Mouse (Mus musculus) urinary bladder, postnatal 36 days (tissue): ENCODE results near the gene Cerkl.
A peak's percentile ranks its signal among the peaks of the same experiment; 100 is the strongest.

Experiments
- DNase-seq, 2 experiments: peaks; one replicate each; pipeline ENCODE4 v3.0.0; 2022; ENCODE audit warnings: low spot score in 2 of 2, mixed read lengths in 1 of 2

Gene Cerkl

DNA sequence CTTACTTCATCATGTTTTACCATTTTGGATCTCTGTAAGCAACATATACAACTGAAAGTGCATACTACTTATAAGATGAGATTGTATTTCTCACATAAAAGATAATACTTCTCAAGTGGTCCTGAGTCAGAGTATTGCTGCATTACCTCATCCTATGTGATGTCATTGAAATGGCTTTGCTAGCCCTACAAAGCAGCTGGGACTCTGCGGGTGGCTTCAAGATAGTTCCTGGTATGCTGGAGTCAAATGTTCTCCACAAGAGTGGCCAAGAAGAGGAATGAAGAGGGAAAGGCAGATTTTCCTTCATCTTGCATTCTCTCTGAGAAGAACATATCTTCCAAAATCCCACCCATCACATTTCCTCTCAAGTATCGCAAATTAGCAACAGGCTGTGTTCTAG is 13.2 kb downstream of the Cerkl start:
- no peak for DNase-seq

DNA sequence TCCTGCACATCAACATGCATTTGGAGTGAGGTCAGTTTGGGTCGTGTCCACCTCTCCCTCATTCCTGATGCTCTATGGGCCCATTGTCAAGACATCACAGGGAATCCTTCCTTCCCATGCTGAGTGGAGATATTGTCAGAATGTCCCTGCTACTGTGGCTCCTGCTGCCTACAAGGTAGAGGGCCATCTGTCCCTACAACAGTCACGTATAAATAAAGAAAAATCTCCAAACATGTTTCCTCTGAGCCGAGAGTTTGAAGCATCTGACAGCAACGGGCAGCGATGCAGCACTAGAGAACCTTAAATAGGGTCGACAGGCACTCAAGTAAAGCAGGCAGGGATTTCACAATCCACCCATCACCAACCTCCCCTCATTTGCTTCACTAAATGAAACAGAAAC is 13.7 kb downstream of the Cerkl start:
- no peak for DNase-seq

DNA sequence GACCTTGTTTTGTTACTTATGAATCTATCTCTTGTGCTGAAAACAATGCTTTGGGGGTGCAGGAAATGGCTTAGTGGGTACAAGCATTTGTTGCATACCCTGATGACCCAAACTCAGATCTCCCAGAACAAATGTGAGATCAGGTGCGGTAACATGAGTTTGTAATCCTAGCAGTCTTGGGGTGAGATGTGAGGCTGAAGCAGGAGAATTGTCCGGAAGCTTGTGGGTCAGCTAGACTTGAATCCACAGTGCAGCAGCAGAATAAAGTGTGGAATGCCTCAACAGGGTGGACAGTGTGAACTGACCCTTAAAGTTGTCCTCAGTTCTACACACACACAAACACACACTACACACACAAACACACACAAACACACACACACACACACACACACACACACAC is 14.4 kb downstream of the Cerkl start:
- DNase-seq = no peak

DNA sequence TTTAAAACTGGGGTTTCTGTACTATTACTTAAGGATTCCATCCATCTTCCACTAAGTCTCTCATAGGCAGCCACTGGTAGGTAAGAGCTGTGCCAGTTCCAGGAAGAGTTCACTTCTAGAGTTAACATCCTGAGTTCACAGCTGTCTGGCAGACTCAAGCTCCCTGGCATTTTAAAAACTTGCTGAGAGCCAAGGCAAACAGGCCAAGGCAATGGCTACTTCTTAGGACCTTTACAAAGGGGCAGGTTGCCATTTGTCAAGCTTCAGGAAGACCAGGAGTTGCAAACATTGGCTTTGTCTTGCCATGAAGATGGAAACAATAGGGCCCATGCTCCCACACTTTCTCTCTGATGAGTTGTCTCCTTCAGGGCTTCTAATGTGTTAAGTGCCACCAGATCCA is 26.5 kb downstream of the Cerkl start:
- no peak for DNase-seq

DNA sequence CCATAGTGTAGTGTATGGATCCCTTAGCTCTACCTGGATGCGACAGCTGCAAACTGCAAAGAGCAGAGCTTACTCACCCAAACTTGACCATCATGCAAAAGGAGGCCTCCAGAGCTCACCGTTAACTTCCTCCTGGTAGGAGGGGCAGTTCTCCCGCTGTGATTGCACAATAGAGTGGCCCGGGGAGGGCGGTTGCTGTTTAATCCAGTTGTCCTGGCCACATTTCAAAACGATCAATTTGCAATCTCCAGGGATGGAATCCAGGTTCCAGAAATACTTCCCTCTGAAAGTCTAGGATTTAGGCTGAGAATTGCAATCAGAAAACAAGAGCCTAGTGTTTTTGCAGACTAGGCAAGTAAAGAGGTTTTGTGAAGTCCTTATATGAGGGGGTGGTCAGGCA is 26.9 kb downstream of the Cerkl start:
- peak in 1 of 2 experiments; percentile 43 for DNase-seq

DNA sequence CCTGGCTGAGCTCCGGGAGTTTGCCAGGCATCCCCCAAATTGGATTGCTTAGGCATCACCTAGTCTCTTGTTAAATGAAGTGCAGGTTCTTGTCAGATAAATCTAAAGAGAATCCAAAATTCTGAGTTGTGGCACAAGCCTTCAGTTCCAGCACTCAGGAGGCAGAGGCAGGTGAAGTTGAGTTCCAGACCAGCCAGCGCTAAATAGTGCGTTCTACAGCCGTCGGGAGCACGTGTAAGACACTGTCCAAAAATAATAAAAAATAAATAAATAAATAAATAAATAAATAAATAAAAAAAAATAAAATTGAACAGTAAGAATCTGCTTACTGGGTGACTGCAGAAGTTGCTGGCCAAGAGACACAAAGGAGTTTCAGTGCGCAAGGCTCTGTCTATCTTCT is 27.5 kb downstream of the Cerkl start:
- DNase-seq = no peak

DNA sequence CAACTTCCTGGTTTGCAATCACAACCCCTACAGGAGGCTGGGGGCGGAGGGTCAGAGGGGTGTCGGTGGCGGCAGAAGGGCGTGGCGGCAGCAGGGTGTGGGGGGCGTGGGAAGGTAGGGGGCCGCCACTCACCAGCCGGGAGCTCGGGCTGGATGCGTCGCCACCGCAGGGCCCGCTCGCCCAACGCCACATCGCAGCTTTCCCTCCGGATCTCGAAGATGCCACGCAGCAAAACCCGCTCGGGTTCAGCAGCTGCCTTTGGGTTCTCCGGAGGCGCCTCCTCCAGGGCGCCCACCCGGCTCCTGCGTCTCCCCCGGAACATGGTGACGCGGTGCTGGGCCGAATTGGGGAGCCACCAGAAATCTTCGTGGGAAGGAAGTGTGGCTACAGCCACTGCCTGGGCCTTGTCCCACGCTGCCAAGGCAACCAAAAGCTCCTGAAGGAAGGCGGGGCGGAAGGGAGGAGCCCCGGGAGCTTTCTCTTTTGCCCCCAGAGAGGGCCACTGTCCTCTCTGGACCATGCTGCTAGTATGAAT is 27.9 kb downstream of the Cerkl start:
- DNase-seq = no peak

DNA sequence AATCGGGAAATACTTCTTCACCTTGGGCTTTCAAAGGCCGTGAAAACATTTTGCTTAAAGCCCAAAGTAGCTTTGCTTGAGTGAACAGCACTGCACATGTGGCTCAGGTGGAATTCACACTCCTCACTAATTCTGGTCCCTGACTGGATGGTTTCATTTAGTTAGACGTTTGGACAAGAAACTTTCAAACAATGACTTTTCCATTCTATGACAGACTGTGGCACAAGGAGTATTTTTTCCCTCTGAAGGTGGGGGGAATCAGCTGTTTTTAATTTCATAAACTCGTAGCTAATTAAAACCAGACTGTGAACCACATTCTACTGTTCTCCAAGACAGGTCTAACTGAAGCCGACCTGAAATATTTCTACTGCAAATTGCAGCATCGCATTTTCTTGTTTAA is 28.6 kb downstream of the Cerkl start:
- no peak for DNase-seq

DNA sequence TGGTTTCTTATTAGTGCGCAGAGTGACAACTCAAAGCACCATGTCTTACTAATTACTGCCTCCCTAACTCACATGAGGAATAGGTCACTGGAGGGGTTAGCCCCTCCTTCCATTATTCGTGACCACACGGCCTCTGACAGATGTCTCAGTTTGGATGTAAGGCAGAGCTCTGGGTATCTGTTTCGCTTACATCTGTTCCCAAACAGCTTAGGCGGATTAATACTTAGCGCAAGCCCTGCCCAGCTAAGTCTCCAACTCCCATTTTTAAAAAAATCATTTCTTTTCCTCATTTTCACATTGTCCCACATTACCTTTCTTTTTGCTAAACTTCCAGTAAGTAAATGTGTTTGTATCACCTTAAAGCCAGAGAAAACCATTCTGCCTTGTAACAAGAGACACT is 34.9 kb downstream of the Cerkl start:
- no peak for DNase-seq

DNA sequence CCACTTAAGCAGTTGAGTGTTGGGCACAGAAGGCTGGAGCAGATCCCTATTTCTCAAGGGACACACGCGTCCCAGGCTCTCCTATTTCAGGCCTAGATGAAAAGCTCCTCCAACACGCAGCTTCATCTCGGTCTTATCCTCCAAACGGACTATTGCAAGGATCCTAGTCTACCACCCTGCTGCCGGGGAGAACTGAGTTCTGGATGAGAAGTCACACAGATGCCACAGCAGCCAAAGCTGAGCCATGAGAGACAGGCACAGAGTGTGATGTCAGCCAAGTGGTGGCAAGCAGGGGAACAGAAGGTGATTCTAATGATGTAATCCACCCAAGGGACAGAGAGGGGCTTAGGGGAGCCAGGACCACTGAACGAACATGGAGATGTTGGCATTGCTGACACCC is 42.1 kb downstream of the Cerkl start:
- DNase-seq = no peak

DNA sequence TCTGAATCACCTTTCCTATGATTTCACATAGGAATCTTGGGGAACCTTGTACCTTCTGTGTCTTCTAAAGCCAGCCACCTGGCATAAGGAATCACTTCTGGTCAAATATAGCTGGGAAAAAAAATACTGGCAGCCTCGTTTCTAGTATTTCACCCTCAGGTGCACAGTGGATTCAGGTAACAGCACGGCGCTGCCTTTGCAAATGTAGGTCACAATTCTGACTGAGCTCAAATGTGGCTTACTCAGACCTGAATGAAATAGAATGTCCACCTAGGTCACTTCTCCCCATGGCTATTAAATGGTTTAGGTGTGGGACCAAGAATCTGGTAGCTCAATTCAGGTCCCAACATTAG is 45.7 kb downstream of the Cerkl start:
- DNase-seq = no peak

DNA sequence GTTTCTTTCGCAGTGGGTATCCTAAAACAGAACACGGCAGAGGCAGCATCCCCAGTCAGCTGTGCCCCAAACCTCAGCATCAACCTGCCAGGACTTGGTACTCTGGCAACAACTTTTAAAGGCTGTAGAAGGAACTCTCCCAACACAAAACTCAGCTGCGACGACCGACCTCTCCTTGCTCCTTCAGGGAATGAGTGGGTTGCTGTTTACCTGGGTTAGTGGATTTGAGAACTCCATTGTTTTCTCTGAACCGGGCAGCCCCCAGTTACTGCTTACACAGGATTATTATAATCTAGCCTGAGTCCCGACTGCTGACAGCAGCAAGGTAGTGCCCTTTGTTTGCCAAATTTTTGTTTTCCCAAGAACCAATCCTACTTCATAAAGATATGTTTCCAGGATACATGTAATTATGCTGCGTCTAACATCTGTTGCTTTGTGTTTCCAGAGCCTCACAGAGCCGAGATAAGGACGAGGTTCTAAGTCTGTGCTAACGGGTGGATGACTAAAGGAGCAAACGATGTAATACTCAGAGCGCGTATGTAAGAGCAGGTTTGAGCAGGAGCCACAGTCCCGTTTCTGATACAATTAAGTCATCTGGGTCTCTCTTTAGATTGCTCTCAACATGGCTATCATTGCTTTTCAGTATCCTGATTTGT is 46.2 kb downstream of the Cerkl start:
- no peak for DNase-seq

DNA sequence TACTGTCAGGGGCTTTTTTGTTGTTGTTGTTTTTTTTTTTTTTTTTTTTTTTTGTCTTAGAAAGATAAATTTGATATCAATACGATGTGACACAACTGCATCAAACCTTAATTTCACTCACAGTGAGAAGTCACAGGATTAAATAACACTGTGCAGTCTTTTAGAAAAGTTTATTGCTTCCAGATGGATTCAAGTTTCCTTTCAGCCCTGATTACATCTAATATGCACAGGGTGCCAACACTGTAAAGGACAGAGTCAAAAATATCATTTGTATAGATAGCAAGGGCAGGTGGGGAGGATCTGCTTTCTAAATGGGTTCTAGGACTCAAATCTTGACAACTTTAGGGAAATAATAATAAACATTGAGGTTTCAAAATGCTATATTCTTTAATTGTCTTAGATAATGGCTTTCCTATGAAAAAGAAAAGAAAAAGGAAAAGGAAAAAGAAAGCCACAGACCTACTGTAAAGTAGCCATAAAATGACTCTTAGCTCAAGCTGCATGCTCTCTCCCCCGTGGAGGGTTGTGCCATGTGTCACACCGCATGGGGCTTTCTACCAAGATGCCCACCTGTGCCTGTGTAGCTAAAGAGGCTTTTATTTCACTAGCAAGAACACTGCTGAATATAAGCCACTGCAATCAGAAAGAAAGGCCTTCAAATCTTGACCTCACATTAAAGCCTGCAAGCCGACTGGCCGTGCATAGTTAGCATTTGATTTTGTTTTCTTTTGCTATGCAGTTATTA is 50.8 kb downstream of the Cerkl start:
- no peak for DNase-seq

DNA sequence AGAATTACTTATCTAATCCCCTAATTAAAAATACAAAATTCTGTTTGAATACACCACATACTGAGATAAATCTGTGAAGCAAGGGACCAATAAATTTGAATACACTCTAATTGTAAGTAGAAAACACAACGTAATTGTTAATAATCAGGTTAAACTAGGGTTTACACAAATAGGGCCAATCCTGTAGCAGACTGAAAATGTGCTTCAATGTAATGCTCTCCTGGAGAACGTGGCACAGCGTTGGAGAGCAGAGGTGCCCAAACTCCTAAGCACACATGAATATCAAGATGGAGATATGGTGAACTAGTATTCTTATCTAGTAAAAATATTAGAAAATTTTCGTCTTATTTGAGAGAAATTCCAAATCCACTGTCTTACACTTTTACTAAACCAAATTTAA is 56.5 kb downstream of the Cerkl start:
- no peak for DNase-seq

DNA sequence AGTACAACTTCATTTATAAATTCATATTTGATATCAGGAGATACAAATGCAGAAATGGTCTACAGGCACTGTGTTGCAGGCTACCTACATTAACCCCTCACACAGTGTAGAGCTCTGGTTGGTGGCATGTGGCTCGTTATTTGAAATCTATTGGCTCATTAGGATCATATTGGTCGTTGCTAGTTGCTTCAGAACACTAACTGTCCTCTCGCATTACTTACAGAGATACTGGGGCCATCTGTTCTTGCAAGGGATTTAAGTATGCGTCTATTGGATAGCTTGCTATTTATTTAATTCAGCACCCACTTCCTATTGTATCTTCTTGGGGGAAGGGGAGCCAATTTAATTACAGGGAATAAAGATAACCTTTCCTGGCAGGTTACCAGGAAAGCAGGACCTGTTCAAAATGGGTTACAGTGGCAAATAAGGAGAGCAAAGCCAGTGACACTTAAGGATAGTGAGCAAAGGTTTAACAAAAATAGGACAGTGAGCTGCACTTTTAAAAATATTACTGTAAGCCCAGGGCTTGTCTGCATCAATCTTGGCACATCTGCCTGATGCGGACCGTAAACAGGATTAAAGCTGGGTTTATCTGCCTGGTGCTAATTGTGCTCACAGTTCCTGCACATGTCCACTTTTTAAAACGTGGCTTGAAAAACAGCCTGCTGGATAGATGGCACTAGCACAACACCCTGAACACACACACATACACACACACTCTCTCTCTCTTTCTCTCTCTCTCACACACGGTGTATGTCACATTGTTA is 57.2 kb downstream of the Cerkl start:
- DNase-seq = no peak

DNA sequence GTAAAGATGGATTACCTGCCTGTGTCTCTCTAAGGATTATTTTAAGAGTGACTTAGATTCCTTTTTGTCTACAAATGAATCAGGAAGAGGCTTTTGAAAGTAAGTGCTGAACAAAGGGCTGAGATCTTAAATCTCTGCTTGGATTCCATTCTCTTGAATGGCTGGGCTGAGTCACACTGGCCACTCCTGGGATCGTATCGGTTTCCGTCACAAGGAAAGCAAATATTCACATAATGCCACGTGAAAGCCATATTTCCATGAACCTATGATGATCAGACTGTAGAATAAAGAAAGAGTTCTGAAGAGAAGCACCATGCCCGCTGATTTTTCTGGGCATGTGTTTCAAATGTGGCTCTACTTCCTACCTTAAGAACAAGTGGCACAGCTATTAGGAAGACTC is 57.8 kb downstream of the Cerkl start:
- peak; percentile 6 to 12 for DNase-seq

DNA sequence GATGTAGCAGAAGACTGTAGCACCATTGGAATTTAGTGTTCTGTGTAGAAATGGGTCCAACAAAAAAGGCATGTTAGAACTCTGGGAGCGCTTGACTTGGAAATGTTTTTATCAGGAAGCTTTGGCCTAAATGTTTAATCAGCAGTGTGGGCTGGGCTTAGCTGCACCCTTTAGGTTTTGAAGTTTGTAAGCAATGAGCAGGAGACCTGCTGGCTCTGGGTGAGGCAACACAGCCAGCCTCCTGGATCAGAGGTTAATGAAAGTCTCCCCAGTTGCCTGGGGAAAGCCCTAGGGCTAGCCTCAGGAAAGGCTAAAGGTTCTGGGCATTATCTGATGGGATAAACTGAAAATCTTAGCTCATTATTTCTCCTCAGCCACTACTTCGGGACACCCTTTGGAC is 58.2 kb downstream of the Cerkl start:
- DNase-seq = no peak

DNA sequence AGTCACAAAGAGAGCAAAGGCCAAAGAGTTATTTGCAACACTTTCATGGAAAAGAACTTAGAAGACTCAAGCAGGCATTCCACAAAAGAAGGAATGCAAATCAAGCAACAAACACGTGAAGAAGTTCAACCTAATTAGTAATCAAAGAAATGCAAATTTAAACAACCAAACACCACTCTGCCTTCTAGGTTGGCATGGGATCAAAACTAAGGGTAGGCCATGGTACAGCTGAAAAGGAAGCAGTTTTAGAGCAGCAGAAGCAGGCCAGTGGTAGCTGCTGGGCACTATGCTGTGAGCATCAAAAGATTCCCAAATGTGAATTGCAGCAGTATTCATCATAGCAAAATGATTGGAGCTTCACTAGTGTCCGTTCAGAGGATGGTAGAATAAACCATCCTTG is 59.5 kb downstream of the Cerkl start:
- DNase-seq = no peak

DNA sequence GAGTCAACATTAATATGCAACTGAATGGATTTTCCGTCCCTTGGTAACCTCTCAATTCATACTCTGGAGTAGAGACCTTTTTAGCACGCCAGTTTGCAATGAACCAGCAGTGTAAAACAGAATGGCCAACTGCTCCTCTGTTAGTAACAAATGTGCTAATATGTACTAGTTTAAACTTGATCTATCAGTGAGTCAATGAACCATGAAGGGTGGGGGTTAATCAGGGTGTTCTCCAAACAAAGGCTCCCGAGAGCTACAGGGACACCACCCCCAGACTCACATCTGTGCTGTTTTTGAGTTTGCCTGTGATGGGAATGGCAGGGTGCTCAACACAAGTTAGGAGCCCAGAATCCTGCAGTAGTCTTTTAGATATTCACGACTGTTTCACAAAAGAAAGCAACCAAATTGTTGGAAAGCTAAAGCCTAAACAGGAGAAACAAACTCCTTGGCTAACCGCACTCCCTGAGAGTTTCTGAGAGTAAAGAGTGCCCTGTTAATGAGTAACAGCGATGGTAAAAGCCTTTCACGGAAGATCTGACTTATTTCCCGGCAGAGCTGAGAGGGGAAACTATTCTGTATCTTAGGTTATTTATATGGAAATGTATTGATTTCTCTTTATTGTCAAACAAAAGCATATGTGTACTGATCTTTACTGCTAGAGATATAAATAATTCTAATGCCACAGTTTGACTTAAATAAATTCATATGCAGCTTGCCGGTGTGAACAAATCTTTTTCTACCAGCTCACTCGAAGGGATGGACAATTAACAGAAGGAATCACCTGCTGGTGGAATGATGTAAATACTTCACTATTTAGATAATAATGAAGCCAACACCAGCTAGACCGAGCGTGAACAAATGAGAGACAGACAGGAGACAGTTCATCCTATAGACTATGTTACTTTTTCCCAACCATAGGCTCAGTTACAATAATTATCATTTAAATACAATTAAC is 77.2 kb downstream of the Cerkl start:
- no peak for DNase-seq

DNA sequence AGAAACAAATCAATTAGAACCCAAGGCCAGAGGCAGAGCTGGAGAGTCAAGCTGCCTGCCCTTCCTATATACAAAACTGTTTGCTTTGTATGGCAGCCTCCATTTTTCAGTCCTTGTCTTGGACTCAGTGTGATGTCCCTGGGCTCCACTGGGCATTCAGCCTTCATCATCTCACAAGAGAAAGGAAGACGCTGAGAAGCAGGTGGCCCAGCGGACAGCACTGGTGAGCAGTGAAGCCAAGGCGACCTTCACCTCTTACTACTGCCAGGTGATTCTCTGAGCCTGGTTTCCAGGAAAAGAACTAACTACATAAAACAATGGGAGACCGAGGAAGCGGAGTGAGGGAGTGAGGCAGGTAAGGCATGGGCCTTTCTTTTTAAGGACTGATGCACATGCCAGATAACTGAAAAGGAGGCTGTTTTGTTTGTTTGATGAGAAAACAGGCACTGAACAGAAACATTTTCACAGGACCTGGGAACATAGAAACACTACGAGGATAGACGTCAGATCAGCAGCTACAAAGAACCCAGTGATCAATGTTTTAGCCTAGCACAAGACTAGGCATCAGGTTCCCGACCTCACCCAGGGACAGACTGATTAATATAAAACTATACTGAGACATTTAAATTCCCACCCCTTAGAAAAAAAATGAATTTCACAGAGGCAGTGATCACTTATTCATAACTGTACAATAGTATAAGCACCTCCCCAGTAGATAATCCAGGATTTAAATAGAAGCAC is 78.1 kb downstream of the Cerkl start:
- DNase-seq = no peak
